Mouse (Mus musculus) G1E (cell line): ENCODE measurements around the gene Sphk1. TPM values are rescaled to one million over a fixed set of nuclear protein-coding genes. Genes with fewer than 3 reads are reported as not detected.

ENCODE experiments used
- ATAC-seq: 2 replicates; pipeline ENCODE4 v1.8.0; 2016; ENCODE audit warnings: mild to moderate bottlenecking; ENCODE audit not compliant: insufficient number of reproducible peaks, poor library complexity, low FRiP score, severe bottlenecking; ENCODE audit errors: extremely low read depth
- DNase-seq: peaks from one replicate; pipeline ENCODE4 v3.0.0; 2012; ENCODE audit warnings: low spot score
- H3K27me3 ChIP-seq: 2 replicates; pipeline ENCODE4 v1.6.1; 2012; ENCODE audit warnings: mild to moderate bottlenecking, low read length, inconsistent platforms; ENCODE audit not compliant: insufficient read depth
- H3K36me3 ChIP-seq: replicated peaks from 2 replicates; pipeline ENCODE3; 2012; ENCODE audit warnings: mild to moderate bottlenecking, inconsistent platforms
- H3K4me1 ChIP-seq: 2 replicates; pipeline ENCODE4 v1.6.1; 2012; ENCODE audit warnings: low read depth, low read length, inconsistent platforms, mixed read lengths; ENCODE audit not compliant: insufficient read depth
- H3K4me3 ChIP-seq: 2 replicates; pipeline ENCODE4 v1.5.1; 2012; ENCODE audit warnings: low read depth, mild to moderate bottlenecking, inconsistent platforms, low read length, moderate library complexity, mixed read lengths
- H3K9me3 ChIP-seq: replicated peaks from 2 replicates; pipeline ENCODE4 v1.6.1; 2012; ENCODE audit warnings: inconsistent platforms
- CTCF ChIP-seq: IDR thresholded peaks from 2 replicates; pipeline ENCODE4 v1.5.1; 2012; ENCODE audit warnings: low read depth, low read length, inconsistent platforms, mixed read lengths
- GATA1 ChIP-seq: IDR thresholded peaks from 2 replicates; pipeline ENCODE4 v1.6.1; 2012; ENCODE audit warnings: borderline replicate concordance, low read length, inconsistent platforms, mixed read lengths
- GATA2 ChIP-seq: IDR thresholded peaks from 2 replicates; pipeline ENCODE4 v1.6.1; 2012; ENCODE audit warnings: low read depth, low read length, inconsistent platforms, borderline replicate concordance
- POLR2AphosphoS5 ChIP-seq: IDR thresholded peaks from 2 replicates; pipeline ENCODE4 v1.6.1; 2012; ENCODE audit warnings: low read depth, low read length, inconsistent platforms; ENCODE audit not compliant: insufficient replicate concordance
- TAL1 ChIP-seq: conservative IDR thresholded peaks from 2 replicates; pipeline ENCODE4 v1.6.1; 2012; ENCODE audit warnings: low read depth, low read length, inconsistent platforms, mixed read lengths
- polyA plus RNA-seq: library from polyadenylated mRNA; stranded (reverse); fragments of >175 nt; gene quantifications from 2 replicates; pipeline ENCODE4 v1.2.3, GENCODE M21; 2012
- total RNA-seq, 2 experiments: library from RNA; stranded (forward) in 1 of 2; stranded (reverse) in 1 of 2; fragments of 200-1000 nt in 1 of 2; fragments of >200 nt in 1 of 2; fragmentation: Nextera tagmentation in 1 of 2; gene quantifications; 2 replicates each; pipeline ENCODE4 v1.2.3; 2014 to 2017

Gene Sphk1
- total RNA-seq (2014; fragmentation: Nextera tagmentation) (1.5 and 2.3 TPM in 2 replicates), total RNA-seq (2017) (22.1 and 30.6 TPM in 2 replicates), polyA plus RNA-seq (16.7 and 17.1 TPM in 2 replicates)

- peaks cover 19% of the 10 kb centered on the region for H3K36me3 ChIP-seq
- no peak for ATAC-seq
- peaks cover 60% of the 10 kb centered on the region for H3K4me1 ChIP-seq
- H3K4me3 ChIP-seq = peak within 1 kb of the TSS; percentile 79
- peaks cover 14% of the 10 kb centered on the region; the same call in 1 of the 2 replicates for H3K27me3 ChIP-seq
- H3K9me3 ChIP-seq = no peaks in the 10 kb centered on the region
- TF ChIP-seq CTCF (no peak), GATA2 (no peak), POLR2AphosphoS5 (no peak), GATA1 (no peak), TAL1 (no peak)
- no peak for DNase-seq
Observed at GRCm38 (mm10) chr11:116530187-116531147, at the start of gene Sphk1. TSS of gene Sphk1 (plus strand) at chr11:116530925.

- no peak for ATAC-seq
Observed at GRCm38 (mm10) chr11:116480975-116481374, 49.8 kb upstream of the Sphk1 start.

DNA sequence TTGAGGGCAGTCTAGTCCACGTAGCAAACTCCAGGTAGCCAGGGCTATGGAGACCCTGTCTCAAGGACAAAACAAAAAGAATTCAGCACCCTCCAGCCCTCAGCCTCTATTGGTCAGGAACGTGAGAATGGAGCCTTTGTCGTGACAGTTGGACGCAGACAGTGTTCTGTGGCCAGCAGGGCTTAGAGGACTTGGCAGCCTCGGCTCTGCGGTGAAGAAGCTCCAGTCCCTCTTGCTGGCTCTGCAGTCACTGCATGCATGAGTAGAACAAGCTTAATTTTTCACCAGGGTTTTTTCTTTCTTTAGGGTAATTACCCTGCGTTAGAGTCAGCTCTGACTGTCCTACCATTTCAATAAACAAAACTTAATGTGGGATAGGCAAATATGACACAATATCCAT is 48.9 kb upstream of the Sphk1 start:
- no peaks in the 10 kb centered on the region for H3K27me3 ChIP-seq
- H3K4me3 ChIP-seq = no peak overlapping the region
- TF ChIP-seq CTCF (no peak), TAL1 (no peak), POLR2AphosphoS5 (no peak), GATA1 (no peak), GATA2 (no peak)
- peaks cover 98% of the 10 kb centered on the region for H3K36me3 ChIP-seq
- ATAC-seq (no peak), DNase-seq (no peak)
- H3K4me1 ChIP-seq = peaks cover 2% of the 10 kb centered on the region; the same call in 1 of the 2 replicates
- no peaks in the 10 kb centered on the region for H3K9me3 ChIP-seq

More at GRCm38 (mm10) chr11:116480975-116481374, 49.8 kb upstream of the Sphk1 start:
- H3K36me3 ChIP-seq = peaks cover 98% of the 10 kb centered on the region
- peaks cover 2% of the 10 kb centered on the region; the same call in 1 of the 2 replicates for H3K4me1 ChIP-seq
- no peak for DNase-seq
- TF ChIP-seq TAL1 = no peak
- TF ChIP-seq GATA1 = no peak
- TF ChIP-seq POLR2AphosphoS5 = no peak
- no peak for TF ChIP-seq GATA2
- TF ChIP-seq CTCF = no peak
- H3K27me3 ChIP-seq = no peaks in the 10 kb centered on the region
- H3K9me3 ChIP-seq = no peaks in the 10 kb centered on the region
- no peak overlapping the region for H3K4me3 ChIP-seq

- Histone ChIP-seq H3K4me3 (no peak overlapping the region), H3K27me3 (no peaks in the 10 kb centered on the region), H3K9me3 (peaks cover 6% of the 10 kb centered on the region), H3K36me3 (peaks cover 93% of the 10 kb centered on the region), H3K4me1 (peaks cover 15% of the 10 kb centered on the region)
- DNase-seq (no peak), ATAC-seq (no peak)
- no peak for TF ChIP-seq GATA2
- TF ChIP-seq POLR2AphosphoS5 = no peak
- no peak for TF ChIP-seq GATA1
- no peak for TF ChIP-seq TAL1
- TF ChIP-seq CTCF = no peak
Observed at GRCm38 (mm10) chr11:116484261-116484660, 46.5 kb upstream of the Sphk1 start.

DNA sequence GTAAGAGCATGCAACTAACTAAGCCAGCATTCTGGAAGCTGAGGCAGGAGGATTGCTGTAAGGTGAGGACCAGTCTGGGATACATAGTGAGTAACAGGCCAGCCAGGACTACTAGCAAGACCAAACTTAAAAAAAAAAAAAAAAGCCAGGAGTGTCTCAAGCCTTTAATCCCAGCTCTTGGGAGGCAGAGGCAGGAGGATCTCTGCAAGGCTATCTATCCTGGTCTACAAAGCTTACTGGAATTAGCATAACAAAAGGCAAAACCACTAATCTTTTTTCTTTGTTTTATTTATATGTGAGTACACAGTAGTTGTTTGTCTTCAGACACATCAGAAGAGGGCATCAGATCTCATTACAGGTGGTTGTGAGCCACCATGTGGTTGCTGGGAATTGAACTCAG is 42.5 kb upstream of the Sphk1 start:
- Histone ChIP-seq H3K9me3 (peaks cover 6% of the 10 kb centered on the region), H3K27me3 (no peaks in the 10 kb centered on the region), H3K4me1 (peaks cover 33% of the 10 kb centered on the region), H3K36me3 (peaks cover 56% of the 10 kb centered on the region), H3K4me3 (no peak overlapping the region)
- no peak for ATAC-seq
- no peak for TF ChIP-seq POLR2AphosphoS5
- no peak for TF ChIP-seq TAL1
- TF ChIP-seq GATA1 = no peak
- no peak for TF ChIP-seq GATA2
- TF ChIP-seq CTCF = no peak
- DNase-seq = no peak
